Mouse (Mus musculus) hindbrain, embryonic 12.5 days (tissue): ENCODE data around the gene Kremen2. TPM values are rescaled to one million over a fixed set of nuclear protein-coding genes. Genes with fewer than 3 reads are reported as not detected.
A peak's percentile ranks its signal among the peaks of the same experiment; 100 is the strongest.

ENCODE experiments used
- ATAC-seq: fragments of 200-750 bp; cut with Nextera tagmentation; 2 replicates; pipeline ENCODE4 v1.8.0; 2017; ENCODE audit warnings: moderate TSS enrichment; ENCODE audit not compliant: low FRiP score
- H3K27ac ChIP-seq: fragments of 300-500 bp; sonication (generic); 2 replicates; pipeline ENCODE4 v1.5.1; 2016; ENCODE audit warnings: mild to moderate bottlenecking
- H3K27me3 ChIP-seq: fragments of 300-500 bp; sonication (generic); 2 replicates; pipeline ENCODE4 v1.6.1; 2016; ENCODE audit warnings: mild to moderate bottlenecking
- H3K36me3 ChIP-seq: fragments of 300-500 bp; sonication (generic); 2 replicates; pipeline ENCODE4 v1.6.1; 2016; ENCODE audit warnings: mild to moderate bottlenecking
- H3K4me1 ChIP-seq: fragments of 300-500 bp; sonication (generic); 2 replicates; pipeline ENCODE4 v1.6.1; 2016
- H3K4me2 ChIP-seq: fragments of 300-500 bp; sonication (generic); replicated peaks from 2 replicates; pipeline ENCODE4 v1.6.1; 2016; ENCODE audit warnings: mild to moderate bottlenecking
- H3K4me3 ChIP-seq: fragments of 300-500 bp; sonication (generic); 2 replicates; pipeline ENCODE4 v1.5.1; 2016; ENCODE audit warnings: mild to moderate bottlenecking
- H3K9ac ChIP-seq: fragments of 300-500 bp; sonication (generic); 2 replicates; pipeline ENCODE4 v1.6.1; 2016; ENCODE audit warnings: mild to moderate bottlenecking, moderate library complexity
- H3K9me3 ChIP-seq: fragments of 300-500 bp; sonication (generic); replicated peaks from 2 replicates; pipeline ENCODE4 v1.6.1; 2016; ENCODE audit warnings: mild to moderate bottlenecking
- WGBS: fragments of 180-500 bp; shearing (Covaris S2); methylation state at CpG from one replicate; pipeline ENCODE4 v1.1.7; 2016; 5-methylcytosine and 5-hydroxymethylcytosine counted together
- polyA plus RNA-seq: library from polyadenylated mRNA; unstranded; fragments of >200 nt; fragmentation: Nextera tagmentation; extraction: Ambion mirVana; gene quantifications from 2 replicates; pipeline ENCODE4 v1.2.1, GENCODE M21; 2016

Gene Kremen2
- polyA plus RNA-seq, 1 experiment from 2014 or later = 2.9 TPM

GRCm38 (mm10) chr17:23755689-23756088 lies 10.1 kb upstream of the Kremen2 start:
- no peaks in the 10 kb centered on the region for H3K27me3 ChIP-seq
- no peak overlapping the region for H3K4me2 ChIP-seq
- no peak overlapping the region for H3K9ac ChIP-seq
- no peaks in the 10 kb centered on the region for H3K9me3 ChIP-seq
- peaks cover 93% of the 10 kb centered on the region for H3K36me3 ChIP-seq
- 88% methylated on average over 13 of the region's 13 CpGs for WGBS
- no peak overlapping the region for H3K4me3 ChIP-seq
- H3K4me1 ChIP-seq = no peaks in the 10 kb centered on the region
- no peak for ATAC-seq
- no peak overlapping the region for H3K27ac ChIP-seq

- Histone ChIP-seq H3K4me3 (no peak overlapping the region), H3K27ac (no peak overlapping the region), H3K4me2 (no peak overlapping the region), H3K4me1 (peaks cover 21% of the 10 kb centered on the region), H3K27me3 (peaks cover 34% of the 10 kb centered on the region), H3K9ac (no peak overlapping the region), H3K9me3 (no peaks in the 10 kb centered on the region), H3K36me3 (peaks cover 34% of the 10 kb centered on the region)
- ATAC-seq = no peak
- 81% methylated on average over 11 of the region's 11 CpGs for WGBS
These were observed 4.0 kb upstream of the Kremen2 start for GRCm38 (mm10) chr17:23749400-23750191.

GRCm38 (mm10) chr17:23748631-23749391 lies 3.2 kb upstream of the Kremen2 start:
- Histone ChIP-seq H3K4me3 (no peak overlapping the region), H3K4me2 (no peak overlapping the region; the same call in 1 of the 2 replicates), H3K27ac (no peak overlapping the region), H3K4me1 (peaks cover 21% of the 10 kb centered on the region), H3K27me3 (peaks cover 42% of the 10 kb centered on the region), H3K9me3 (no peaks in the 10 kb centered on the region), H3K9ac (no peak overlapping the region), H3K36me3 (peaks cover 26% of the 10 kb centered on the region)
- ATAC-seq = no peak
- 36% methylated on average over 10 of the region's 10 CpGs for whole genome bisulfite sequencing

GRCm38 (mm10) chr17:23748026-23748425 lies 2.4 kb upstream of the Kremen2 start:
- ATAC-seq = no peak
- Histone ChIP-seq H3K4me3 (no peak overlapping the region), H3K27me3 (peaks cover 50% of the 10 kb centered on the region), H3K4me2 (no peak overlapping the region), H3K36me3 (peaks cover 19% of the 10 kb centered on the region), H3K9ac (no peak overlapping the region), H3K4me1 (peaks cover 21% of the 10 kb centered on the region), H3K27ac (no peak overlapping the region), H3K9me3 (no peaks in the 10 kb centered on the region)
- WGBS = 44% methylated on average over 6 of the region's 6 CpGs

GRCm38 (mm10) chr17:23747471-23747870 lies 1.8 kb upstream of the Kremen2 start:
- H3K27me3 ChIP-seq = peaks cover 55% of the 10 kb centered on the region
- H3K4me2 ChIP-seq = no peak overlapping the region
- H3K36me3 ChIP-seq = peaks cover 13% of the 10 kb centered on the region
- no peak for ATAC-seq
- no peak overlapping the region for H3K9ac ChIP-seq
- no peak overlapping the region for H3K27ac ChIP-seq
- WGBS = 80% methylated on average over 3 of the region's 3 CpGs
- no peak overlapping the region for H3K4me3 ChIP-seq
- H3K4me1 ChIP-seq = peaks cover 21% of the 10 kb centered on the region
- no peaks in the 10 kb centered on the region for H3K9me3 ChIP-seq

- no peak overlapping the region for H3K4me2 ChIP-seq
- WGBS = 86% methylated on average over 3 of the region's 3 CpGs
- H3K4me3 ChIP-seq = no peak overlapping the region
These were observed 1.1 kb upstream of the Kremen2 start for GRCm38 (mm10) chr17:23746767-23747166.

GRCm38 (mm10) chr17:23746311-23746710 lies 678 bp upstream of the Kremen2 start:
- H3K4me3 ChIP-seq = peak overlapping the region; percentile 31; the same call in 1 of the 2 replicates
- WGBS = 3% methylated on average over 12 of the region's 12 CpGs
- no peak for ATAC-seq

More at GRCm38 (mm10) chr17:23746767-23747166, 1.1 kb upstream of the Kremen2 start:
- Histone ChIP-seq H3K27me3 (peaks cover 62% of the 10 kb centered on the region), H3K36me3 (peaks cover 6% of the 10 kb centered on the region), H3K9ac (no peak overlapping the region), H3K27ac (no peak overlapping the region), H3K9me3 (no peaks in the 10 kb centered on the region), H3K4me1 (peaks cover 27% of the 10 kb centered on the region)
- no peak for ATAC-seq

GRCm38 (mm10) chr17:23744651-23745050 lies 982 bp downstream of the Kremen2 start:
- no peak overlapping the region for H3K4me3 ChIP-seq
- peaks cover 32% of the 10 kb centered on the region for H3K4me1 ChIP-seq
- 3% methylated on average over 14 of the region's 14 CpGs for WGBS
- H3K4me2 ChIP-seq = 0 out of 2 replicates have a peak overlapping the region, but pooled peaks have one; percentile 65
- no peak for ATAC-seq
- H3K9ac ChIP-seq = no peak overlapping the region
- no peaks in the 10 kb centered on the region for H3K9me3 ChIP-seq
- no peak overlapping the region for H3K27ac ChIP-seq
- H3K27me3 ChIP-seq = peaks cover 77% of the 10 kb centered on the region
- no peaks in the 10 kb centered on the region for H3K36me3 ChIP-seq

More at GRCm38 (mm10) chr17:23746311-23746710, 678 bp upstream of the Kremen2 start:
- no peaks in the 10 kb centered on the region for H3K9me3 ChIP-seq
- H3K36me3 ChIP-seq = peaks cover 1% of the 10 kb centered on the region
- H3K27ac ChIP-seq = no peak overlapping the region
- peak overlapping the region; percentile 65 for H3K4me2 ChIP-seq
- no peak overlapping the region for H3K9ac ChIP-seq
- peaks cover 27% of the 10 kb centered on the region for H3K4me1 ChIP-seq
- H3K27me3 ChIP-seq = peaks cover 67% of the 10 kb centered on the region

- ATAC-seq = no peak
- 18% methylated on average over 8 of the region's 8 CpGs for WGBS
- Histone ChIP-seq H3K4me3 (no peak overlapping the region), H3K4me1 (peaks cover 37% of the 10 kb centered on the region), H3K9ac (no peak overlapping the region), H3K27ac (no peak overlapping the region), H3K9me3 (no peaks in the 10 kb centered on the region), H3K27me3 (peaks cover 79% of the 10 kb centered on the region), H3K4me2 (no peak overlapping the region), H3K36me3 (no peaks in the 10 kb centered on the region)
These were observed 1.6 kb downstream of the Kremen2 start for GRCm38 (mm10) chr17:23744076-23744475.

- H3K4me2 ChIP-seq = no peak overlapping the region
These were observed 2.7 kb downstream of the Kremen2 start for GRCm38 (mm10) chr17:23742941-23743340.

GRCm38 (mm10) chr17:23742210-23742793 lies 3.3 kb downstream of the Kremen2 start:
- H3K27ac ChIP-seq = no peak overlapping the region
- ATAC-seq = no peak
- H3K9me3 ChIP-seq = no peaks in the 10 kb centered on the region
- 8% methylated on average over 44 of the region's 44 CpGs for WGBS
- peak overlapping the region; percentile 44 for H3K4me2 ChIP-seq
- H3K4me3 ChIP-seq = peak overlapping the region; percentile 15
- H3K4me1 ChIP-seq = peaks cover 47% of the 10 kb centered on the region
- H3K9ac ChIP-seq = peak overlapping the region; percentile 27; the same call in 1 of the 2 replicates
- peaks cover 77% of the 10 kb centered on the region for H3K27me3 ChIP-seq
- peaks cover 7% of the 10 kb centered on the region; the same call in 1 of the 2 replicates for H3K36me3 ChIP-seq

More at GRCm38 (mm10) chr17:23742941-23743340, 2.7 kb downstream of the Kremen2 start:
- H3K36me3 ChIP-seq = 0 out of 2 replicates have a peak, but pooled peaks cover under 1% of the 10 kb centered on the region
- ATAC-seq = no peak
- 63% methylated on average over 12 of the region's 12 CpGs for WGBS
- peaks cover 43% of the 10 kb centered on the region for H3K4me1 ChIP-seq
- H3K27ac ChIP-seq = no peak overlapping the region
- no peak overlapping the region for H3K9ac ChIP-seq
- H3K4me3 ChIP-seq = no peak overlapping the region
- H3K27me3 ChIP-seq = peaks cover 78% of the 10 kb centered on the region
- no peaks in the 10 kb centered on the region for H3K9me3 ChIP-seq
